Mouse (Mus musculus) gastrocnemius, postnatal 10 days (tissue): ENCODE measurements around the gene Exoc3l4. TPM values are rescaled to one million over a fixed set of nuclear protein-coding genes. Genes with fewer than 3 reads are reported as not detected.

Source experiments
- DNase-seq: peaks from one replicate; pipeline ENCODE4 v3.0.0; 2021; ENCODE audit warnings: mixed read lengths
- total RNA-seq, 2 experiments: library from RNA; stranded (reverse); gene quantifications; 2 replicates each; pipeline ENCODE4 v1.2.3; 2021

Exoc3l4 gene
- total RNA-seq, 2 experiments from 2014 or later = 20.3 to 26.0 TPM

DNA sequence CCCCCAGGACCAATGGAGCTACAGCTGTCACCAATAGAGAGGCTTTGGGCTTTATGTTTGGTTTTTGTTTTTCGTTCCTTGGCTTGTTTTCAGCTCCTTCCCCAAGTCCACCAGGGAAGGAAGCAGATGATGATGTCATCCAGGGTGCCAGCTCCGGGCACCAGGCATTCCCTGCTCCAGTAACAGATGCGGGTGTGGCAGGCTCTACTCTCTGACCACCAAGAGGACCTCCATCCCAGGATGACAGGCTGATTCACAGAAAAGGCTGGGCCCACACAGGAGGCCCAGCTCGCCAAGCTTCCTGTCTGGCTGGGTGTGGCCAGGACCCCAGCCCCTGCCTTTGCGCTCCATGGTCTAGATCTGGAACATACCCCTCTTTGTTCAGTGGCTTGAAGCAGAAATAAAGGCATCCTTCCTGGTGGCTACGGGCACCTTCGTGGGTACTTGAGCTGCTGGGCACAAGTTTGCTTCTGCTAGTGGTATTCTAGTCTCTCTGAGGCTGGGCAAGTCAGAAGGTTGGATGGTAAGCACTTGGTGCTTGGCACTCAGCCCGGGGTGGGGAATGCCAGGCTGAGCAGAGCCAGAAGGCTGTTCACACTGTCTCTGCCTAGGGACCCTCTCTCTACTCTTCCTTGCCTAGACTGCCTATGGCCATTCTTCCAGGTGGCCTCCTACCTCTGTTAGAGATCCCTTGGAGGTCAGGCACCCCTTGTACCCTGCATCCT lies 5.0 kb upstream of the Exoc3l4 start:
- DNase-seq = no peak

DNA sequence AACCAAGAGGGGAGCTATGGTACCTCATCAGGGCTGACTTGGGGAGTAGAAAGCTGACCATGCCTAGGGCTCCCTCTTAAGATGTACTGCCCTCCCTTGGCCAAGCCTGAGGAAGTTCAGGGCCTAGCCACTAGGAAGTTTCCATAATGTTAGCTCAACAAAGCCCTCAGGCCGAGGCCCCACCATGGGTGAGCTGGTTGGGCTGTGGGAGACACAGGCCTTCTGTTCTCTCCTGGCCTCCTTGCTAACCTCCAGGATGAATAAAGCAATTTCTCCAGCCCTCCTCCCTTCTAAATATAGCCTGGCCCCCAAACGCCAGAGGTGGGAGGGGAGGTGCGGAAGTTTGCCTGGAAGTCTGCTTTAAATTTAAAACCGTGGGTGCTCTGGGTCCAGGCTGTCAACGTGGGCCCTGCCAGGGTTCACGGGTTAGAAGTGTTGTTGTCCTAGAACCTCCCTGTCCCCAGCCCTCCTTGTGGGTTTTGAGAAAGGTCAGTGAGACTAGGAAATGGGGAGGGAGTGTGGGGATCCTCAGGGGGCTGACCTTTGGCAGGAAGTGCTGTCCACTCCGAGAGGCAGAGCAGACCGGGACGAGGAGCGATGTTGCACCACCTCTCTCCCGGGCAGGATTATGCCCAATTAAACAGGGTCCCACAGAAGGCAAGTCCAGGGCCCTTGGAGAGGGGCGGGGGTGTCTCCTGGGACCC lies 4.1 kb upstream of the Exoc3l4 start:
- DNase-seq = no peak

DNA sequence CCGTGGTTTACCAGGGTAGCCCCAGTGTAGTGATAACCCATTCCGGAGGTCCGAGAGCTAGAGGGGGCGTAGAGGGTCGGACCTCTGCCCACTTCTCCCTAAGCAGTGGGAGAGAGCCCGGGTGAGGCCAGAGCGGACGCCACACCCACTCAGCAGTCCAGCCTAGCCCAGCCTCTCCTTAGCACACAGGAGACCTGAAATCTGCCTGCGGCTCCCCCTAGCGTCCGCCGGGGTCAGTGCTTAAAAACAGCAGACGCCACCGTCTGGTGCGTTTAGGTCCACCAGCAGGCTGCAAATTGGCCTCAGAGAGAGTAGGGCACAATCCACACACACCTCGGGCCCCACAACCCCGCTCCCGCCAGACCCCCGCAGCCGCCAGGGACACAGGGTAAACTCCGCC lies 3.5 kb upstream of the Exoc3l4 start:
- peak; percentile 92 for DNase-seq

DNA sequence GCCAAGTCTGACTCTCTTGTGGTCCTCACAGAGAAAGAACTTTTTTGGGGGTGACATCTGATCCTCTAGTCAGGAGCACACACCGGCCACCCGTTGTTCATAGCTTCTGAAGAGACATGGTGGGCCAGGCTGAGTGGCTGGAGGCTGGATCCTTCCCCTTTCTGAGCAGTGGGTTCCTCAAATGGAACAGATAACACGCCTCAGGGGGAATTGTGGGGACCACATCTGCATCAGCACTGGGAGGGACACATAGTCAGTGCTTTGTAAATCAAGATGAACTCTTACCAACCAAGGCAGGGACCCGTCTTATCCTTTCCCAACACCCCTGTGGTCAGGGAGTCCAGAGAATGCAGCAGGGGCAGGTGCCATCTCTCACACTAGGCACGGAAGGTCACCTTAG lies 3.1 kb downstream of the Exoc3l4 start:
- DNase-seq = no peak

DNA sequence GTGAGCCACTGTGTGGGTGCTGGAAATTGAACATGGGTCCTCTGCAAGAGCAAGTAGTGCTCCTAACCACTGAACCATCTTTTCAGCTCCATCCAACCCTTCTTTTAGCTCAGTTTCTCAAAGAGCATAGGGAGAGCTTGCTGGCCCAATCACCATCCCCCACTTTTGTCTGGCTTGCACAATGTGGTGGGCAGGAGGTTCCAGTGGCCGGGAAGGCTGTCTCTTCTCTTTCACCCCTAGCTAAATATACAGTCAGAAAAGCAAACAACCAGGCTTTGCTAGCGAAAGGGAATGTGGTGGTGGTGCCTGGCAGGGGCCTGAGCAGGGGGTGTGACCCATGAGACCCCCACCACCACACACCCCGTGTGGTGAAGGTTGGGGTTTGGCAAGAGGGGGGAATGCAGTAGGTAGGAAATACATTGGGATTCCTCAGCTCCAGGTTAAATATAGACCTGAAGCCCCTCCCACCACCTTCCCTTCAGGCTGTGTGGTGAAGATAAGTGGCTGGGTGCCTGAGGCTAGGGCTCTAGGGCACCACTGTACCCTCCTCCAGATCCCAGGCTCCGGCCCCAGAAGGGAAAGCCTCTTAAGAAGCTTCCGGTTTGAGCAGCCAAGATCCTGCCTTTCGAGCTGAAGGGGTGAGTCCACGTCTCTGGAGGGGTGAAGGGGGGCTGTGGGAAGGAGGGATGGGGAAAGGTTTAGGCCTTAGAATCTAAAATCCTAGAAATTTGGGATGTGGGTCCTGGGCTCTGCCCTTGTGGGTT lies 4.3 kb downstream of the Exoc3l4 start:
- DNase-seq = no peak

DNA sequence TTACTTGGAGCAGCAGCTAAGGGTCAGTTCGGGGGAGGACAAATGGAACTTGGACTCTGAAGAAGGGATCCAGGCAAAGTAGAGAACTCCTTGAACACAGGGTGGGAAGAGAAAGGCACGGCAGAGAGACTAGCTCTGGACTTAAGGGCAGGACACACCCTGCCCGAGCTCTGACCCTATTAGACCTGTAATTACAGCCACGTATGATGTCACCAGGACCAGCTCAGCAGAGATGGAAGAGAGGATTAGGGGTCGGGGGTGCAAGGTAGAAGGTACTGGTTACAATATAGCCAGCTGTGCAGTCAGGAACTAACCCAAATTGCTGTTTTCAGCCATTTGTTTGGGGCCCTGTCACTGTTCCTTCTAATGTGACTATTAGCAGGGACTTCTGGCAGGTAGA lies 6.0 kb downstream of the Exoc3l4 start:
- no peak for DNase-seq

DNA sequence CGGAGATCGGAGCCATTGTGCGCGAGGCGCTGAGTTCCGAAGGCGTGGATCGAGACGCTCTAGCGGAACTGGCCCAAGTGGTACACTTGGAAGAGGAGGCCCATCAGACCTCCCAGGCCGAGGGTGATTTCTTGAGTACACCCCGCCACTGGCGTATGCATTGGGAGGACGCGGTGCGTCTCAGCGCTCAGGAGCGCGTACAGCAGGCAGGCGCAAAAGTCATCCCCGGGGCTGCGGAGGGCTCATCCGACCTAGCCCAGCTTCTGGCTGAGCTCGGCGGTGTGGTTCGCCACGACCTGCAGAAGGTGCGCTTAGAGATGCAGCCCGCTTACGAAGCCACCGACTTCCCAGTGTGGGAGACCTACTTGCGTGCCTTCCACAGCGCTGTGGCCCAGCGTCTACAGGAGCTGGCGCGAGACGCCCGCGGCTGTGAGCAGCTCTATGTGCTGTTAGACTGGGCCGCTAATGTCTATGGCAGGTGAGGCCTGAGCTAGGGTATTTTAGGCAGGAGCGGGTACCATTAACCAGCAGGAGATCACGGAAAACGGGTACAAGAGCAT lies 6.8 kb downstream of the Exoc3l4 start:
- DNase-seq = no peak

DNA sequence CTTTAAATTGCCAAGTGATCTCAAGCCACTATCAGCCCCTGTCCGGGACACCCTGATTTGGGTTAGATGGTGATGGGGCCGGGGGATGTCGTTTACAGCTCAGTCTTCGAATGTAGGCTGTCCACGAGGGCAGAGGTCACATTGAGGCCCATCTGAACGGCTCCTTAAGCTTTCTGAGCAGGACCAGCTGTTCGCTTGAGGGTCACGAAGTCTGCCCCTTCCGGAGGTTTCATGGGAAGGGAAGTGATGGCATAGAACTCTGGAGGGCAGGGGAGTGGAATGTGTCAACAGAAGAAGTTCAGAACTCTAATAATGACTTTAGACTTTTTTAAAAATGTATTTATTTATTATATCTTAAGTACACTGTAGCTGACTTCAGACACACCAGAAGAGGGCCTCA lies 7.7 kb downstream of the Exoc3l4 start:
- no peak for DNase-seq

DNA sequence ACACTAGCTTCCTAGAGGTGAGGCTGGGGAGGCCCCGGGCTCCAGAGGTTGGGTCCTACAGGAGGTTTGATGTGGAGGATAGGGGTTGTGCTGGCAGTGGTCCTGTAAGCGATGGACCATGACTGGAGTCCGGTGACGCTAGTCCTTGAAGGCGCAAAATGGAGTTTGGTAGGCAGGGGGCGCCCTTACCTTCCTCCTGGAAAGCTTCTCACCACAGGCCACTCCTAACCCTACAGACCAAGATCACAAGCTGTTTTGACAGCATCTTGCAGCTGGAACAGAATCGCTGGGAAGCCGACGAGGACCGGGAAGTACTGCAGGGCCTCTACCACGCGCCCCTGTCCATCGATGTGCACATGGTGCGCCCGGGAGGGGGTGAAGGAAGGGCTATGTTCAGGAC lies 8.4 kb downstream of the Exoc3l4 start:
- DNase-seq = peak; percentile 91

DNA sequence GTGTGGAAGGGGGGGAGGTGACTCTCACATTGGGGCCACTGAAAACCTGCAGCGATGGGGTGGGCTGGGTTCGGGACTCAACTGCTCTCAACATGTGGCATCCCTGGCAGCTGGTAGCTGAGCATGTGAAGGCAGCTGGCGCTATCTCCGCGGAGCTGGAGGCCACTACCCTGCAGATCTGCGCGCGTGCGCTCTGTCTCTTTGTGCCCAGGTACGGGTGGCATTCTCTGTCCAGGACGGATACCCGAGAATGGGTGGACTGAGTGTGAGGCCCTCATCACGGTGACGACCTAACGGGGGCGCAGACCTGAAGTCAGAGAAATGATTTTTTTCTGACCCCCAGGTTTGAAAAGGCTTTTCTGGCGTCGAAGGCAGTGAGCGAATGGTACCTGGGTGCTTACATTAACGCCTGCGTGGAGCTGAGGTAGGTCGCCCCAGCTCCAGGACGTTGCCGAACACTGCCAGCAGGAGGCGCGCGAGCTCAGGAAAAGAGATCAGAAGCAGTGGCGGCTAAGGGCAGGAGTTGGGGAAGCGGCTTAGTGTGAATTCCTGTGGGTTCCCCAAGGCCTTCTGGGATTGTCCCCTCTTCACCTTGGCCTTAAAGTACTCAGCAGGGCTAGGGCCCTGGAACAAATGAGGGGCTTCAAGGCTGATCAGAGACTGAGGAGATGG lies 9.1 kb downstream of the Exoc3l4 start:
- peak; percentile 97 for DNase-seq

DNA sequence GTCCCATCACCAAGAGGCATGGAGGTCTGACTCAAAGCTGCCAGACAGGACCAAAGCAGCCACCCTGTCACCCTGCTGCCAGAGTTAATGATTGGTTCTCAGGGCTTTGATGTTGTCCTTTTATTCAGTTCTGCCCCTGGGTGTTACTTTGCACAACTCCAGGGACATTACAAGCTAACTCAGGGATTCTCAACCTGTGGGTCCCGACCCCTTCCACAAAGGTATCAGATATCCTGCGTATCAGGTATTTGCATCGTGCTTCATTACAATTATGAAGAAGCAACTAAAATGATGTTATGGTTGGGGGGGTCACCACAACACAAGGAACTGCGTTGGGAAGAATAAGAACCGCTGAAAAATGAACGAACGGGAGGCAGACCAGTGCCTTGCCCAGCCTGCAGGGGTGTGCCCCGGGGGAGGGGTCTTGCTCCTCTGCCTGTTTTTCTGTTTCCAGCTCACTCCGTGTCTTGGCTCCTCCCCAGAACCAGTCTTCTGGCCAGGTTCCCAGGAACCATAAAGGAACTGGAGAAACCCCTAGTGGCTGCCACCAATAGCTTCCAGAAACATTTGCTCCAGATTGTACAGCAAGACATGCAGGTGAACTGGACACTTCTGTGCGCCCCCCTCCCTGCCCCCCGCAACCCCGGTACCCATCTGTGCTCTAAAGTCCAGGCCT lies 10.8 kb downstream of the Exoc3l4 start:
- DNase-seq = no peak

DNA sequence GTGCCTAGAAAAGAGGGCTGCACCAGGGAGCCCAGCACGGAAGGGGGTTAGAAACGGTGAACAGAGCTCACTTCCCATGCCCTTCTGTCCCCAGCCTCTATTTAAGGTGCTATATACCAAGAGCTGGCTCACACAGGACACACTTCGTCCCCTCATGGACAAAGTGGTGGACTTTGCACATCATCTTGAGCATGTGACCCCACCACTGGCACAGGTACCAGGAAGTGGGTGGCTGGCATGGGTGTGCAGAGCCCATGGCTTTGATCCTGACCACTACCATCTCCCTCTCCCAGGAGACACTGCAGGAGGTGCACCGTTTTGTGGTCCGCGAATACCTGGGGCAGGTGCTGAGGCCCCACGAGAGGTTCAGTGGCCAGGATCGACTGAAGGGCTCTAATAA lies 11.5 kb downstream of the Exoc3l4 start:
- DNase-seq = no peak

DNA sequence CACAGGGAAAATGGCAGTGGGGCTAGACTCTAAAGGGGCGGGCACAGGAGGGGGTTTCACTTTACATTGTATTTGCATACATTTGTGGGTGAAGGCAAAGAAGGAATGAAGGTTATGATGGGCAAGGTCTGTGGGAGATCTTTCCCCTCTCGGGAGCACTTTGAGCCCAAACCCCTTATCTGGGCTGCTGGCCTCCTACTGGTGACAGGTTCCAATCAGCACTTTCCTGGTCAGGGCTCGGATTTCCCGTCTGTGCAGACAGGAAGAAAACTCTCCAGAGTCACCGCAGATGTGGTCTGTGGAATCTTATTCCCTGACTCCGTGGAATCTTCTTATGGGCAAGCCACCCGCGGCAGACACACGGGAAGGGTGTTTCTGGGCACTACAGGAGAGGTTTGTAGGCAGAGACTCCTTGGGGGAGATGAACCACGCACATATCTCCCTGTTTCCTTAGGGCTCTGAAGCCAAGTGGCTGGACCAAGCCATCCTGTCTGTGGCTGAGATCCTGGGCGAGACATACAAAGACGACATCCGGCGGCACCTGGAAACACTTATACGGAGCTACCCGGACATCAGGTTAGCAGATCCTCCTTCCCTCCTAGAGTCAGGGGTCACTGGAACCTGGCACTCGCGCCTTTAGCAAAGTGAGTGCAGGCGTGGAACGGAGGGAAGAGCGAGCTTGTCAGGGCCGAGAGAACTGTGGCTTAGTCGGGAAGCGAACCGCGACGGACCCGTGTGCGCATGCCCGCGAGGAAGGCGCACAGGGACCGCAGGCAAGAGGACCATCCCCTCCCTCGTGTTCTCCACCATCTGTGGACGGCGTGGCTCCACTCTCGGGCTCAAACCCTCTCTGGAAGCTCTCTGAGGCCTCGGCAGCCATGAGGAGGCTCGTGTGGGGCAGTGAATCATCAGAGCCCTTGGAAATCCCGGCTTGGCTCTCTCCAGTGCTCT lies 12.4 kb downstream of the Exoc3l4 start:
- peak; percentile 60 for DNase-seq

DNA sequence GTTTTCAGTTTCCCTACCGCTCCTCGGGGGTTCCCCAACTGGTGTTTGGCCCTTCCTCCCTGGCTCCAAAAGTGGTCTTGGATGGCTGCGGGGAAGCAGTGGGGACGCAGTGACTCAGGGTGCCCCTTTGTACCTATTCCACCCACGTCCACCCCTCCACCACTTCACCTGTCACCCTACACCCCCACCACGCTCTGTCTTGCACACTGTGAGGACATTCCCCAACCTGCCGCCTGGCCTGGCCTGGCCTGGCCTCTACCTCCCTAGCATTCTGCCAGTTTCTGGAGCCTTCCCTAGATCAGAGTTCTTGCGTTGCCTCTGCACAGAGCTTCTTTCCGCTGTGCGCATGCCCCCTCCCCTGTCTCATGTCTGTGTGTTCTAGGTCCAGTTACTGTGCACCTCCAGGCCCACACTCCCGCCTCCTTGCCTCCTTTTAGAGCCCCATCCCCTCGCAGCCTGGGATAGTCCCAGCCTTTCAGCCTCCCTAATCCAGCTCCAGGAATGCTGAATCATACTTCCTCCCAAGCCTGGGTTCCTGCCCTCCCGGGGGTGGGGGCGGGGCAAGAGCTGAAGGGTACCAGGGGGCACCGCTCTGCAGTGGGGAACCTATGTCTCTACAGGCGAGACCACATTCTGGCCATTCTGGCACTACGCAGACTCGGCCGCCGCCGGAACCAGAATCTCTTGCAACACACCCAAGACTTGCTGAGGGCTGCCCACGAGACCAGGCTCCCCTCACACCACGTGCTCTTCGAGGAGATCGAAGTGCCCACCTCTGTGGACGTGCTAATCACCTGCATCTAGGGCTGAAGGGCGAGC lies 13.4 kb downstream of the Exoc3l4 start:
- no peak for DNase-seq

DNA sequence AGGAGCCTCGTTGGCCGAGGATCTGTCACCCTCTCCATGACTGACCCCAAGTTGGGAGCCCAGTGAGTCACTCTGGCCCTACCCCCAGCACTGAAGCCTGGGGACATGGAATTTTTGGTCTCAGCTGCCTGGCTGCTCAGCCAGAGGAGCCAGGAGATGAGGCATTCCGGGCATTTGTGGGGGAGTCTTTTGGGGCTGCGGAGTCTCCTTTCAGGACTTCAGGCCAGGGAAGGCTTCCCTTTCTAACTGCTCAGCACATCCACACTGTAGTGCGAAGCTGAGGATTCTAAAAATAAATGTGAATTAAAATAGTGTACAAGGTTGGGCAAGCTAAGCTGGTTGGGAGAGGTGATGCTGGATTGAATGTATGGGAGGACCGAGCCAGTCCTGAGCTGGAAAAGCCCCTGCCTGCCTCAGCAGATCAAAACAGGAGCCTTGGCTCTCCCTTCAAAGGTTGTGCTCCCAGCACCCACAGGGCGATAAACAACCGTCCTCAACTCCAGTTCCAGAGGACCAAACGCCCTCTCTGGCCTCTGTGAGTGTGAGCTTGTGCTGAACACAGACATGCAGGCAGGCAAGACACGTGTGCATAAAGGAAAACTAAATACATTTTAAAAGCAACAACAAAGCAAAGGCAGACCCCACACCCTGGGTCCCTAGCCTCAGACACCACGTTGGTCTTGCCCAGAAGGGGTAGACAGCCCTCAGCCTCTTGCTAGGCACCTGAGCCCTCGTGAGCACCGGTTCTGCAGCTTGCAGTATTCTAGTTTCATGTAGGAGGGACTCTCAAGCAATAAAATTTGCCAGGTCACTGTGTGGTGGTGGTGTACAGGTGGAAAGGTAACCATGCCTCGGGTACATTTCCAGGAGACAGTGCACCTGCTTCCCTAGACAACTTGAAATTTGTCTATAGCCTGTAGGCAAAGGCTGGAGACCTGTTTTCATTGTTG lies 14.3 kb downstream of the Exoc3l4 start:
- DNase-seq = no peak

DNA sequence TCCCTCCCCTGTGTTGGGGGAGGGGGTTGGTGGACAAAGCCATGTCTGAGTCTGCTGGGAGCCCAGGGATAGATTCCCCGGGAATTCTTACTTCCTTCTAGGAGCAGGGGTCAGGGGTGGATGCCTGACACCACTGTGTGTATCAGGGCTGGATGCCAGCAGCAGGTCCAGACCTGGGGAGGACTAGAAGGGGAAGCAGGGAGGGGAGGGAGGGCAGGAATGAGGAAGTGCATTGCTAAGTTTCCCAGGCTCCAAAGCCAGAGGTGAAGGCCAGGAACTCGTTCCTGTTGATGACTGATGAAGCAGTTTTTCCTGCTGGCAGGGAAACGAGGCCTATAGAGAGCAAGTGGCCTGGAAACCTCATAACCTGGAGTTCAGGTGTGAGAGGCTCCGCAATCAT lies 15.3 kb downstream of the Exoc3l4 start:
- DNase-seq = no peak

DNA sequence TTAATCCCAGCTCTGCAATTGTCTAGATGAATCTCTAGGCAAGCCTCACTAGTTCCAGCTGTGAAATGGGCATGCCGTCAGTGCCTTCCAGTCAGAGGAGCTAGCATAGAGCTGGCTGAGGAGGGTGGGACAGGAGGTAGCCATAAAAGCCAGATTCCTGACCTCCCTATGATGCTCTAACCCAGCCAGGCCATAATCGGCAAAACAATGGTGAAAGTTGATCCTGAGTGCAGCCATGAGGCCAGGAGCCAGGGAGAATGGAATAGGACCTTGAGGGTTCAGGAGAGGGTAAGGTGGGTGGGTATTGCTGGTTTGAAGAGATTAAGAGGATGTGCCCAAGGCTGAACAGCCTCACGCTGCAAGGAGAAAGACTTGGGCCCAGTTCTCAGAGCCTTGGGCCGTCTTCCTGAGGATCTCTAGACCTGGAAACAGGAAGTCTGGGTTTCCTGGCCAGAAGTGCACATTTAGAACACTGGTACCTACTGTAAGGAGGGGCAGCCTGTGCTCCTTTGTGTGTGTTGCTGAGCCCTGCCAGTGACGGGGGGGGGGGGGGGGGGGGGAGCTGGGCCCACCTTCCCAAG lies 16.0 kb downstream of the Exoc3l4 start:
- no peak for DNase-seq

DNA sequence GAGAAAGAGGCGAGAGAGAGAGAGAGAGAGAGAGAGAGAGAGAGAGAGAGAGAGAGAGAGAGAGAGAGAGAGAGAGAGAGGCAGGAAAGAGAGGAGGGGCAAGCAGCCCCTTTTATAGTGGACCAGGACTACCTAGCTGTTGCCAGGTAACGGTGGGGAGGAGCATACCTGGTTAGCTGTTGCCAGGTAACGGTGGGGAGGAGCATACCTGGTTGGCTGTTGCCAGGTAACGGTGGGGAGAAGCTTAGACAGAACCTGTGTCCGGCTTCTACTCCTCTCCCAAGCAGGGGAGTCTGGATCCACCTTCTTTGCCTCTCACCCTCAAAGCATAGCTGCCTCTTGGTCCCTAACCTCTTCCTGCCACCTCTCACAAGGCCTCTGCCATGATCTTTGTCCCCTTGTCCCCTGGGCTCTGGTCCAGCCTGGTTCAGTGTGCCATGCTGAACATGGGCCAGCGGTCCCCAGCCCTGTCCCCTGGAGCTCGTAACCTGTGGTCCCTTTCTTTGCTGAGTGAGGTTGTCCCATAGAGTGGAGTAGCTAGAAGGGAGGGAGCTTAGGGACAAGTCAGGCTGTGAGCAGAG lies 17.4 kb downstream of the Exoc3l4 start:
- no peak for DNase-seq
